Comparison of ENCODE assay signal across 22 mouse cellular contexts in the genomic region with DNA sequence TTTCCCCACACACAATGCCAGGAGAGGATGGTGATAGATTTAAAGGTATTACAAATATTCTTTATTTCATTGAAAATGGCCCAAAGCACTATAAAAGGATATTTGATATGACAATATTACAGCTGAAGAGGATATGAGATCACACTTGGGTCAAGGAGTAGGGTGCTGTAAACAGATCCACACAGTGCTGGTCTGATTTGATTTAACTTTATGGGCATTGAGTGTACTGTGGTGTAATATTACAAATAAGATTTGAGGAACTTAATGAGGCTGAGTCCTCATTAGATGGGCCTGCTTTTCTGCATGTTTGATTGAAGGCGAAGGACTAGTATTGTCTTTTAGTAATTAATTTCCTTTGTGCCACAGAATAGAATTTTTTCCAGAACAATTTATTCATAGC.
A peak's percentile ranks its signal among the peaks of the same experiment; 100 is the strongest.
DNase-seq lines count a peak whose midpoint lies in the region; ATAC-seq and TF ChIP-seq lines count a peak whose summit lies in the region.
"Had no signal": no experiment of that assay in that cellular context is flagged by ENCODE, and none has a peak within 500 bp of the region (broad histone marks: within the 10 kb centered on the region; RNA-seq: fewer than 3 reads in every experiment).

No protein-coding gene starts in this region.

- DNase-seq in kidney, postnatal 0 days (ENCODE audit: low spot score) = peak; percentile 8
- no peak for DNase-seq in kidney, postnatal 36 days
- DNase-seq: adrenal gland, adult 2 months; adrenal gland, postnatal 10 days; adrenal gland, postnatal 25 days; cerebellum, adult 11 months; cerebellum, adult 18-20 months; cerebellum, adult 8-10 months; cerebellum, adult 9-11 months; cerebellum, postnatal 14 days; cerebellum, postnatal 36 days; embryo, embryonic 11 days had no signal

- no peak overlapping the region for H3K9ac ChIP-seq in hindbrain, embryonic 15.5 days
- H3K9ac ChIP-seq in hindbrain, embryonic 13.5 days = no peak overlapping the region
- H3K9ac ChIP-seq in kidney, postnatal 0 days (ENCODE audit: low read depth, low read length) = no peak overlapping the region
- no peak overlapping the region for H3K9ac ChIP-seq in neural tube, embryonic 14.5 days (replicated peaks; ENCODE audit: low read depth, low read length)
- no peak overlapping the region for H3K9ac ChIP-seq in neural tube, embryonic 15.5 days (replicated peaks)
- H3K9ac ChIP-seq: embryonic facial prominence, embryonic 13.5 days; embryonic facial prominence, embryonic 15.5 days; forebrain, embryonic 12.5 days had no signal

- H3K36me3 ChIP-seq in hindbrain, embryonic 15.5 days = no peaks in the 10 kb centered on the region
- H3K36me3 ChIP-seq in hindbrain, embryonic 13.5 days = no peaks in the 10 kb centered on the region
- no peaks in the 10 kb centered on the region for H3K36me3 ChIP-seq in kidney, postnatal 0 days (ENCODE audit: insufficient read depth, low read length)
- H3K36me3 ChIP-seq in neural tube, embryonic 14.5 days (ENCODE audit: control insufficient read depth, insufficient read depth, low read length) = no peaks in the 10 kb centered on the region
- no peaks in the 10 kb centered on the region for H3K36me3 ChIP-seq in neural tube, embryonic 15.5 days
- H3K36me3 ChIP-seq: embryonic facial prominence, embryonic 13.5 days; embryonic facial prominence, embryonic 15.5 days; forebrain, embryonic 10.5 days; forebrain, embryonic 12.5 days had no signal

- ATAC-seq in hindbrain, embryonic 15.5 days (ENCODE audit: low FRiP score, low read depth) = 0 out of 2 replicates have a peak, but pooled peaks have one; percentile 42
- no peak for ATAC-seq in hindbrain, embryonic 13.5 days (ENCODE audit: low FRiP score)
- no peak for ATAC-seq in kidney, postnatal 0 days (replicated peaks; ENCODE audit: low FRiP score, low read depth)
- ATAC-seq in neural tube, embryonic 14.5 days (ENCODE audit: low read depth) = peak; percentile 60; the same call in 1 of the 2 replicates
- ATAC-seq in neural tube, embryonic 15.5 days (ENCODE audit: low FRiP score) = no peak
- ATAC-seq: forebrain, embryonic 16.5 days had no signal

- 80% methylated on average over 1 of the region's 1 CpGs for WGBS in hindbrain, embryonic 15.5 days
- WGBS in hindbrain, embryonic 13.5 days = 90% methylated on average over 1 of the region's 1 CpGs
- 66% methylated on average over 1 of the region's 1 CpGs for WGBS in kidney, postnatal 0 days
- 70% methylated on average over 1 of the region's 1 CpGs for WGBS in neural tube, embryonic 14.5 days
- WGBS in neural tube, embryonic 15.5 days = 66% methylated on average over 1 of the region's 1 CpGs

- H3K4me2 ChIP-seq in hindbrain, embryonic 15.5 days = no peak overlapping the region
- H3K4me2 ChIP-seq in hindbrain, embryonic 13.5 days = no peak overlapping the region
- no peak overlapping the region for H3K4me2 ChIP-seq in kidney, postnatal 0 days (ENCODE audit: low read length)
- H3K4me2 ChIP-seq in neural tube, embryonic 14.5 days (ENCODE audit: low read depth, low read length) = no peak overlapping the region
- H3K4me2 ChIP-seq in neural tube, embryonic 15.5 days = no peak overlapping the region
- H3K4me2 ChIP-seq: embryonic facial prominence, embryonic 13.5 days; embryonic facial prominence, embryonic 15.5 days; forebrain, embryonic 12.5 days had no signal

- H3K27ac ChIP-seq in hindbrain, embryonic 15.5 days (replicated peaks) = no peak overlapping the region
- no peak overlapping the region for H3K27ac ChIP-seq in hindbrain, embryonic 13.5 days
- no peak overlapping the region for H3K27ac ChIP-seq in kidney, postnatal 0 days
- H3K27ac ChIP-seq in neural tube, embryonic 14.5 days (ENCODE audit: low read depth, low read length) = no peak overlapping the region
- no peak overlapping the region for H3K27ac ChIP-seq in neural tube, embryonic 15.5 days (replicated peaks)
- H3K27ac ChIP-seq: embryonic facial prominence, embryonic 13.5 days; embryonic facial prominence, embryonic 15.5 days; forebrain, embryonic 10.5 days; forebrain, embryonic 12.5 days had no signal

- no peaks in the 10 kb centered on the region for H3K27me3 ChIP-seq in hindbrain, embryonic 15.5 days
- H3K27me3 ChIP-seq in hindbrain, embryonic 13.5 days = no peaks in the 10 kb centered on the region
- no peaks in the 10 kb centered on the region for H3K27me3 ChIP-seq in kidney, postnatal 0 days (ENCODE audit: insufficient read depth, low read length)
- H3K27me3 ChIP-seq in neural tube, embryonic 14.5 days (ENCODE audit: control insufficient read depth, insufficient read depth, low read length) = no peaks in the 10 kb centered on the region
- H3K27me3 ChIP-seq in neural tube, embryonic 15.5 days (replicated peaks) = no peaks in the 10 kb centered on the region
- H3K27me3 ChIP-seq: embryonic facial prominence, embryonic 13.5 days; embryonic facial prominence, embryonic 15.5 days; forebrain, embryonic 12.5 days had no signal

- no peaks in the 10 kb centered on the region for H3K9me3 ChIP-seq in hindbrain, embryonic 15.5 days
- no peaks in the 10 kb centered on the region for H3K9me3 ChIP-seq in hindbrain, embryonic 13.5 days
- H3K9me3 ChIP-seq in kidney, postnatal 0 days (replicated peaks; ENCODE audit: low read length) = no peaks in the 10 kb centered on the region
- H3K9me3 ChIP-seq in neural tube, embryonic 14.5 days (ENCODE audit: control insufficient read depth, low read length) = no peaks in the 10 kb centered on the region
- no peaks in the 10 kb centered on the region for H3K9me3 ChIP-seq in neural tube, embryonic 15.5 days (replicated peaks)
- H3K9me3 ChIP-seq: embryonic facial prominence, embryonic 13.5 days; embryonic facial prominence, embryonic 15.5 days; forebrain, embryonic 10.5 days; forebrain, embryonic 12.5 days had no signal

- TF ChIP-seq CTCF in kidney, postnatal 0 days (IDR thresholded peaks at IDR 0.05; ENCODE audit: low read depth) = no peak

- H3K4me1 ChIP-seq in hindbrain, embryonic 15.5 days (replicated peaks) = no peaks in the 10 kb centered on the region
- H3K4me1 ChIP-seq in hindbrain, embryonic 13.5 days (replicated peaks) = no peaks in the 10 kb centered on the region
- no peaks in the 10 kb centered on the region for H3K4me1 ChIP-seq in kidney, postnatal 0 days (replicated peaks; ENCODE audit: insufficient read depth, low read length)
- H3K4me1 ChIP-seq in neural tube, embryonic 14.5 days (ENCODE audit: control insufficient read depth, insufficient read depth, low read length) = no peaks in the 10 kb centered on the region
- no peaks in the 10 kb centered on the region for H3K4me1 ChIP-seq in neural tube, embryonic 15.5 days
- H3K4me1 ChIP-seq: embryonic facial prominence, embryonic 13.5 days; embryonic facial prominence, embryonic 15.5 days; forebrain, embryonic 10.5 days; forebrain, embryonic 12.5 days had no signal

- H3K4me3 ChIP-seq in hindbrain, embryonic 15.5 days = no peak overlapping the region
- no peak overlapping the region for H3K4me3 ChIP-seq in hindbrain, embryonic 13.5 days
- H3K4me3 ChIP-seq in kidney, postnatal 0 days (replicated peaks; ENCODE audit: low read depth, low read length) = no peak overlapping the region
- H3K4me3 ChIP-seq in neural tube, embryonic 14.5 days (ENCODE audit: low read depth, low read length) = no peak overlapping the region
- no peak overlapping the region for H3K4me3 ChIP-seq in neural tube, embryonic 15.5 days (replicated peaks)
- H3K4me3 ChIP-seq: embryonic facial prominence, embryonic 13.5 days; embryonic facial prominence, embryonic 15.5 days; erythroblast, embryonic 14.5 days; forebrain, embryonic 10.5 days; forebrain, embryonic 12.5 days had no signal

Comparison
In these comparisons a context has a peak if more than half of its experiments do, and no peak if none do; other contexts are left out.
1. ATAC-seq: peak in hindbrain, embryonic 15.5 days (single experiment) and neural tube, embryonic 14.5 days (single experiment); none in hindbrain, embryonic 13.5 days (single experiment), kidney, postnatal 0 days (single experiment) and neural tube, embryonic 15.5 days (single experiment).